In genomic region chr6:145250185-145250791, GRCm38 (mm10) we compare ENCODE assay signal across 7 mouse cellular contexts. TPM values are rescaled to one million over a fixed set of nuclear protein-coding genes. Genes with fewer than 3 reads are reported as not detected.
DNase-seq lines count a peak whose midpoint lies in the region; ATAC-seq and TF ChIP-seq lines count a peak whose summit lies in the region.

Gene Kras, minus strand, starts transcription at chr6:145250239.

- H3K4me3 ChIP-seq in intestine, postnatal 0 days (ENCODE audit: low read depth, low read length), result peak within 1 kb of the TSS; percentile 82
- peak within 1 kb of the TSS; percentile 99 for H3K4me3 ChIP-seq in midbrain, embryonic 12.5 days
- H3K4me3 ChIP-seq in small intestine, adult 2 months (ENCODE audit: low read depth, low read length), result peak within 1 kb of the TSS; percentile 71

- TF ChIP-seq CTCF in intestine, postnatal 0 days (IDR thresholded peaks at IDR 0.05; ENCODE audit: low read depth), result no peak
- TF ChIP-seq CTCF in small intestine, adult 2 months (IDR thresholded peaks at IDR 0.05; ENCODE audit: extremely low read depth, insufficient read length, insufficient replicate concordance, low read depth, low read length), result no peak

- H3K4me1 ChIP-seq in intestine, postnatal 0 days (replicated peaks; ENCODE audit: control insufficient read depth, insufficient read depth, low read length), result peaks cover 9% of the 10 kb centered on the region
- H3K4me1 ChIP-seq in midbrain, embryonic 12.5 days, result peaks cover 6% of the 10 kb centered on the region
- H3K4me1 ChIP-seq in small intestine, adult 2 months (ENCODE audit: control insufficient read depth, insufficient read depth, insufficient read length, low read length), result peaks cover 4% of the 10 kb centered on the region; the same call in 1 of the 2 replicates

- peak; percentile 58; the same call in 1 of the 2 replicates for TF ChIP-seq POLR2A in small intestine, adult 2 months (IDR thresholded peaks at IDR 0.05; ENCODE audit: low read depth, low read length)

- H3K36me3 ChIP-seq in intestine, postnatal 0 days (ENCODE audit: control insufficient read depth, insufficient read depth), result no peaks in the 10 kb centered on the region
- peaks cover 9% of the 10 kb centered on the region; the same call in 1 of the 2 replicates for H3K36me3 ChIP-seq in midbrain, embryonic 12.5 days
- peaks cover 6% of the 10 kb centered on the region for H3K36me3 ChIP-seq in small intestine, adult 2 months (ENCODE audit: control insufficient read depth, insufficient read depth, low read length)

- peak within 1 kb of the TSS; percentile 80 for H3K4me2 ChIP-seq in intestine, postnatal 0 days (replicated peaks; ENCODE audit: low read depth)
- peak within 1 kb of the TSS; percentile 64 for H3K4me2 ChIP-seq in midbrain, embryonic 12.5 days (replicated peaks)

- intact Hi-C loops in left cerebral cortex, postnatal 4 days (cut with DNase I), result loop anchor here (5.0 kb wide), 1 partner anchor 52 kb away; no protein-coding TSS in a partner anchor

- peak; percentile 81 for DNase-seq in adrenal gland, adult 8-10 months
- peak; percentile 95 for DNase-seq in embryo, embryonic 9.5 days (ENCODE audit: extremely low spot score)
- DNase-seq in gonadal fat pad, adult 2 months (ENCODE audit: low read depth), result no peak
- DNase-seq in left cerebral cortex, postnatal 4 days, result peak; percentile 93

- no peaks in the 10 kb centered on the region for H3K9me3 ChIP-seq in intestine, postnatal 0 days (ENCODE audit: control insufficient read depth)
- H3K9me3 ChIP-seq in midbrain, embryonic 12.5 days, result no peaks in the 10 kb centered on the region

- peak within 1 kb of the TSS; percentile 93 for H3K27ac ChIP-seq in intestine, postnatal 0 days (ENCODE audit: low read depth, low read length)
- H3K27ac ChIP-seq in midbrain, embryonic 12.5 days (replicated peaks), result peak within 1 kb of the TSS; percentile 91
- H3K27ac ChIP-seq in small intestine, adult 2 months (ENCODE audit: insufficient read depth, low read depth, low read length), result peak within 1 kb of the TSS; percentile 60; the same call in 1 of the 2 replicates

- H3K27me3 ChIP-seq in intestine, postnatal 0 days (replicated peaks; ENCODE audit: control insufficient read depth, insufficient read depth, low read length), result no peaks in the 10 kb centered on the region
- H3K27me3 ChIP-seq in midbrain, embryonic 12.5 days, result peaks cover 18% of the 10 kb centered on the region
- H3K27me3 ChIP-seq in small intestine, adult 2 months (ENCODE audit: control insufficient read depth, insufficient read depth, low read length), result no peaks in the 10 kb centered on the region

- under 1% methylated on average over 65 of the region's 83 CpGs for WGBS in intestine, postnatal 0 days
- WGBS in midbrain, embryonic 12.5 days, result 0% methylated on average over 49 of the region's 83 CpGs
- under 1% methylated on average over 77 of the region's 83 CpGs for WGBS in small intestine, adult 2 months

- peak within 1 kb of the TSS; percentile 95 for H3K9ac ChIP-seq in intestine, postnatal 0 days (ENCODE audit: low read depth, low read length)
- H3K9ac ChIP-seq in midbrain, embryonic 12.5 days (replicated peaks), result peak within 1 kb of the TSS; percentile 99

- peak; percentile 92 for ATAC-seq in intestine, postnatal 0 days
- peak; percentile 94 for ATAC-seq in midbrain, embryonic 12.5 days (ENCODE audit: low FRiP score, low read depth)

RNA-seq across cellular contexts. Expression of gene Kras, which starts in this region (rescaled TPM):
- total RNA-seq in adrenal gland, adult 8-10 months (2022), result 10 to 100 TPM; 31.4 to 44.2 (median 42.8) TPM
- polyA plus RNA-seq in gonadal fat pad, adult 2 months (2012; rRNA removed), result 16.6 and 18.1 TPM in 2 replicates
- polyA plus RNA-seq in intestine, postnatal 0 days (2015; fragmentation: Nextera tagmentation; extraction: Ambion mirVana), result 62.0 and 64.2 TPM in 2 replicates
- 10 to 100 TPM; 96.4 to 98.4 TPM for total RNA-seq in left cerebral cortex, postnatal 4 days (2021)
- 117 and 121 TPM in 2 replicates for polyA plus RNA-seq in midbrain, embryonic 12.5 days (2016; fragmentation: Nextera tagmentation; extraction: Ambion mirVana)
- polyA plus RNA-seq in small intestine, adult 2 months (2012; rRNA removed), result 8.6 and 26.3 TPM in 2 replicates
